Mouse (Mus musculus): ENCODE measurements at regions not wholly inside any gene's neighbourhood (a gene's known extent, or its start where the extent isn't known, plus 50 kb on each side); places are given as distances from the start of the nearest gene placed in this dataset.

GRCm38 (mm10) chr3:58309601-58310000, 104.9 kb upstream of the Tsc22d2 start:
- no peak for DNase-seq (ENCODE audit: low spot score)

DNA sequence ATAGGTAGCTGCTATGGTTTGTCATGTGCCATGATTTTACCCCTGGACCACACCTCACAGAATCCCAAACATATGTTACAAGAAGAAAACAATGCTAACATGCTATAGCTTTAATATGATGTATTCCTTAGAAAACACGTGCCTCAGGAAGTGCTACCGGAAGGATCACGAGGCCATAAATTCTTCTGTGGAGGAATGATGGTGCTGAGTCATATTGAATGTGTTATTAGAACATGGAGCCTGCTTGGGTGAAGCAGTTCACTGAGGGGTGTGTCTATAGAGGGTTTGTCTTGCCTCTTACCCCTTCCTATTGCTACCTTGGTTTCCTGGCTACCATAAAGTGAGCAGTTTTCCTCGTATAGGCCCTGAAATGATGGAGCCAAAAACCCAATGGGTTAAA, 104.1 kb upstream of the Tsc22d2 start:
- DNase-seq (ENCODE audit: low spot score): no peak

- DNase-seq (ENCODE audit: low spot score): no peak
Observed at GRCm38 (mm10) chr3:58311104-58311685, 103.3 kb upstream of the Tsc22d2 start.

DNA sequence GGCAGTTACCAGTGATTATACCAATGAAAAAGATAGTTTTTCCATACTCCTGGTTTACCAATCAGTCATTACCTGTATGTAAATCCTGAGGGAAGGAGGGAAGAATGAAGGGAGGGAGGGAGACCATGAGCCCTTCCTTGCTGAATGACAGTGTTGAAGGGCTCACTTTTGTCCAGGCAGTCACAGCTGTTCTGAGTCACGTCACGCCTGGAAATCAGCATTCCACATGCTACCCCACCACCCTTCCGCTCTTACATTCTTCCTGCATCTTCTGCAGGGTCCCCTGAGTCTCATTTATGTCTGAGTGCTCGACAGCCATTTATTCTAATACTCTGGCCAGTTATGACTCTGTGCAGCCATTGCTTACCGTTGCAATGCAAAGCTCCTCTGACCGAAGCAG, 101.9 kb upstream of the Tsc22d2 start:
- DNase-seq (ENCODE audit: low spot score): no peak

DNA sequence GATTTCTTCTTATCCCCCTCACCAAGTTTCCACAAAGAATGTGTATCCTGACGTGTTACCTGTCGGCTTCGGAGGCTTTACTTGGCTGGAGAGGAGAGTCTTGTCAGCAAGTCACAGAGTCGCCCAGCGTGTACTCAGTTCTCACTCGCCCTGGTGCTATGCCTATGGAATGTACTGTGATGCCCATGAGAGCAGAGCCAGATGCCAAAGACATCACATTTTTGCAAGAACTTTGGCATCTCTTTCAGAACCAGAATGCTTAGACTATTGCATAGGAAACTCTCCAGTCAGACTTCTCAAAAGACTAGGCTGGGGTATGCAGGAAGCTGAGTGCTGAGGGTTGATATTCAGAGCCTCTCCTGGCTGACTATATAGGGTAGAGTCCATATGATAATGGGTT, 99.3 kb upstream of the Tsc22d2 start:
- no peak for DNase-seq (ENCODE audit: low spot score)

DNA sequence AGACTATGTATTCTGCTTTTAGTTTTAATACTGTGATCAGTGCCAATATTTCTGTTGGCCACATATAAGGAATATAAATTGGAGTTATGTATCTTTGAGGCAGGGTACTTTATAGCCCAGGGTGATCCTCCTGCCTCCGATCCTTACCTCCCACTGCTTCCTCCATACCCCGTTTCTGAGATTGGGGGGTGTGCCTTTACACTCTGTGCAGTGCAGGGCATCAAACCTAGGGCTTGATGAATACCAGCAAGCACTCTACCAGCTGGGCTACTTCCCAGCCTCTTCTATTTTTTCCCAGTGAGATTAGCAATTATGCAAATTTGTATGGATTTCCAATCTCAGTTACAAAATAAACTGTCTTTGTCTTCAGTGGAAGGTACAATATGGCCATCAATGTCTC, 97.3 kb upstream of the Tsc22d2 start:
- no peak for DNase-seq (ENCODE audit: low spot score)

DNA sequence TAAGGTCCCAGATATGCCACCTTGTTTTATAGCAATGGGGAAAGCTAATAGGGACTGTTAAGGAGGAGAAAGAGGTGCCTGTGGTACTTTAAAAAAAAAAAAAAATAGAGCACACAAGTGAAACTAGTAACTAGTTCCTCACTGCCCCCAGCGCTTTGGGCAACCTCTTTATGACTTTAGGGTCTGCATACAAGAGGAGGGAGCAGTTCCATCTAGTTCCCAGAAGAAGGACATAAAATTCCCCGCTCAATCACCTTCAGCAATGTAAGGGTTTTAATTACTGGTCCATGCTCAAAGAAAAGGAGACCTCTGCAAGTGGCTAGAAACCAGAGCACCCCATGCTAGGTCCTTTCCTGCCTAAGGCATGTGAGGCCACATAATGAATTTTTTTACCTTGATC, 95.8 kb upstream of the Tsc22d2 start:
- DNase-seq (ENCODE audit: low spot score): no peak

DNA sequence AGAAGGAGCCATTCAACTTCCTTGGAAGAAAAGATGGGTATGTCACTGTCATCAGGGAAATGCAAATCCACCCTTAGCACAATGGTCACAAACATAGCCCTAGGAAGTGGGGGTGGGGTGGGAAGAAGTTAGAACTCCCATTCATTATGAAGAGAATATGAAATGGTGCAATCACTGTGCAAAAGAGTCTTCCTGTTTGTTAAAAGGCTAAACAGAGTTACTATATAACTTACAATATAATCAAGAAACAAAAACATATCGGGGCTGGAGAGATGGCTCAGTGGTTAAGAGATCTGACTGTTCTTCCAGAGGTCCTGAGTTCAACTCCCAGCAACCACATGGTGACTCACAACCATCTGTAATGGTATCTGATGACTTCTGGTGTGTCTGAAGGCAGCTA, 95.1 kb upstream of the Tsc22d2 start:
- DNase-seq (ENCODE audit: low spot score): no peak

DNA sequence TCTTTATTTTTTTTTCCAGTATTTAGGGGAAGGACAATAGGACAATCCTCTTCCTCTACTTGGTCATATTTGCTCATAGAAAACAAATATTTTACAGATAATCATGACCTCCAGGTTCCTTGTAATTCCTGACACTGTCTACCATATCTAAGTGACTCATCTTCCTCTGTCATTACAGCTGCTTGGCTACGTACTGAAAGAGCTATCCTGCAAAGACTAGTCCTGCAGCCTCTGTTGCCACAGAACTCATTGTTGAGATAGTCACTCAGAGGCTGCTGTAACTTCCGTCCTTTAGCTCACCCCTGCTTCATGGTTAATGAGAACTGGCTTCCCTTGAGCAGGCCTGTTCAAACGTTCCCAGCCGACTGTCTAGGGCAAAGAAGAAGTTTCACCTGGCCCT, 93.7 kb upstream of the Tsc22d2 start:
- no peak for DNase-seq (ENCODE audit: low spot score)

DNA sequence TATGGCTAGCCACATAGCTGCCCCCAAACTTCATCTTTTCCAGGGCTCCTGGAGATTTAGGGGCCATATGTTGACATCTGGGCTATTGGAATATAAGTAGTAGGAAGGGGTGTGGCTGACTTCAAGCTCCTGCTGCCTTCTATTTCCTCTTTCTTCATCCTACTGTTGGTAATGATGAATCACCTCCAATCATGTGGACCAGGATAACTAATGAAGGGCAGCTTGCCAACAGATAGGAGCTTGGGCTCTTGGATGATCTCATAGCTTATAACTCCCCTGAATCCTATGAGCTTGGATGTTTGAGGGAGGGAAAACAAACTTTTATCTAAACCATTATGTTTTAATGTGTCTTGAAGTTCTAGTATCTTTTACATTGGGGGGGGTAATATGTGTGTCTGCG, 92.2 kb upstream of the Tsc22d2 start:
- no peak for DNase-seq (ENCODE audit: low spot score)

DNA sequence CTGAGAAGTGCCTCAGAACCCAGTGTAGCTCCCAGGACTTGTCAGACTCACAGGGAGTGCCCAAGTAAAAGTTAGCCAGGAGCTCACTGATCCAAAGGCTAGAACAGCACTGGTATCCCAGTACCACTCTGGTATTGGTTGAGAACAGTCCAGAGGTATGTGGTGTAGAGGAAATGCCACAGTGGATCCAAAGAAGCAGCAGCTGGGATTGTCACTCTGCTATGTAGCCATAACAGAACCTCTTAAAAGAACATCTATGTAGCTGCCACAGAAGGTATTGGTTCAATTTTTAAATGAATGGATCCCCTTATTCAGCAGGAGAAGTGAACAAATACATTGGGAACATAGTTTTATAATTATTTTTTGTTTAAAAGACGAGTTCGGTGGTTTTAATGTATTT, 86.8 kb upstream of the Tsc22d2 start:
- no peak for DNase-seq (ENCODE audit: low spot score)

DNA sequence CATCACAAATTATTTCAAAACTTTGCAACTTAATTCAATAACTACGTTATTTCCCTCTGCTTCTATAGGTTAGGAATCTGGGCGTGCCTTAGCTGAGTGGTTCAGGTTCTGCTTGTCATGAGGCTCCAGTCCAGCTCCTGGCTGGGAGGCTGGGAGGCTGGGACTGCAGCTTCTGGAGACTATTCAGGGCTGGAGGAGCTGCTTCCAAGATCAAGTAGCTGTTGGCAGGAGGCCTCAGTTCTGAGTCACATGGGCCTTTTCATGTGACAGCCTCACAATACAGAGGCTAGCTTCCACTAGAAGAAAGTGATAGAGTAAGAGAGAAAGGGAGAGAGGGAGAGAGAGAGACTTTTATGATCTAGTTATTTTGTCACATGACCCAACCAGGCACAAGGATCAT, 84.3 kb upstream of the Tsc22d2 start:
- peak; percentile 66 for DNase-seq (ENCODE audit: low spot score)

GRCm38 (mm10) chr3:58333997-58334396, 80.5 kb upstream of the Tsc22d2 start:
- no peak for DNase-seq (ENCODE audit: low spot score)

GRCm38 (mm10) chr3:58335277-58335676, 79.2 kb upstream of the Tsc22d2 start:
- DNase-seq (ENCODE audit: low spot score): no peak

DNA sequence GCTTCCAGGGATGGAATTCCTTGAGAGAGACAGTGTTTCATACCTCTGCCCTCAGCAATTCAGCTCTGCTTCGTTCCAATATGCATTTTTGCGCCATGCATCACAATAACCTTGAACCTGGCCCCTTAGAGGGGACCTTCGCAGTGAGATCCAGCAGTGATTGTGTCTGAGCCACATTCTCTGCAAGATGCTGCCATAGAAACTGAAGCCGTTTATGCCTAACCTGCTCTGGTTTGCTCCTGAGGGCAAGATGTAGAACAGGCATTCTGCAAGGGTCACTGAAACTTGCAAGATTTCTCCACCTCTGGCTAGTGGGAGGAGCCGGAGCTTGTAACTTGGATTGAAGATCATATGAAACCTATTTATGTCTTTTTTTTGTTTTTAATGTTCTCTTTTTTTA, 78.4 kb upstream of the Tsc22d2 start:
- DNase-seq (ENCODE audit: low spot score): no peak

- DNase-seq (ENCODE audit: low spot score): no peak
Observed at GRCm38 (mm10) chr3:58336590-58336989, 77.9 kb upstream of the Tsc22d2 start.

GRCm38 (mm10) chr3:58338976-58339375, 75.5 kb upstream of the Tsc22d2 start:
- DNase-seq (ENCODE audit: low spot score): no peak

GRCm38 (mm10) chr3:58342096-58342495, 72.4 kb upstream of the Tsc22d2 start:
- no peak for DNase-seq (ENCODE audit: low spot score)

DNA sequence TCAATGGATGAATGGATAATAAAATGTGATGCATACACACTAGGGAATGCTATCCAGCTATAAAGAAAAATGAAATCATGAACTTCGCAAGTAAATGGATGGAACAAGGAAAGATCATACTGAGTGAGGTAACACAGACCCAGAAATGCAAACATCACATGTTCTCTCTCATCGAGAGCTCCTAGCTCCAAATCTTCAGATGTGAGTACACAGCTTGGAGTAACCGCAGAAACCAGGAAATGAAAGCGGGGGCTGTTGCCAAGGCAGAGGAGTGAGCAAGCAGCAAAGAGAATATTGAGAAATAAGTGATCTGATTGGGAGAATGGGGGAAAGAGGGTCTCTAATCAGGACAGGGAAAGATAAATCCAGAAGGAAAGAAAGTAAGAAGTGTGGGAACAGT, 52.0 kb upstream of the Tsc22d2 start:
- DNase-seq (ENCODE audit: low spot score): no peak

DNA sequence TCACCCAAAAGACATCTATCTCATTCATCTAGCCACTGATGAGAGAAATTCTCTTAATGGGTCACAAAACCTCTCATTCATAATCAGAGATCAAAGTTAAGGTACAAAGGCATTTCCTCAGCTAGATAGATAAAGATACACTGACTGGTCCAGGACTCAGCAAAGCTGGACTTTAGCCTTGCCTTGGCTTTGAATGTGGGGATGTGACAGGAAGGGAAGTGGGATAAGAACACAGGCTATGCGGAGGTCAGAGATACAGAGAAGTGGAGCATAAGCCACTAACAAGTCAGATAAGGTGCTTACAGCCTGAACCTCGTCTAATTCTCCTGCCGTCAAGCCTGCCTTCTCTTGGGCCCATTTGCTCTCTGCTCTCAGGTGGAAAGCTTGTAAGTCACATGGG, 50.0 kb upstream of the Tsc22d2 start:
- no peak for DNase-seq (ENCODE audit: low spot score)

Measured in gastrocnemius, adult 18-20 months (tissue).